Mouse (Mus musculus): ENCODE results near the gene Arpin. TPM values are rescaled to one million over a fixed set of nuclear protein-coding genes. Genes with fewer than 3 reads are reported as not detected.

Arpin gene
- 38.1 and 41.3 TPM in 2 replicates for polyA plus RNA-seq (2015; fragmentation: Nextera tagmentation; extraction: Ambion mirVana)

GRCm38 (mm10) chr7:79934862-79935510 lies at the start of gene Arpin:
TSS of gene Arpin (minus strand) at chr7:79935359.
- H3K4me2 ChIP-seq (ENCODE audit: low read depth, low read length) = peak within 1 kb of the TSS; percentile 63
- peaks cover 4% of the 10 kb centered on the region; the same call in 1 of the 2 replicates for H3K4me1 ChIP-seq (ENCODE audit: control insufficient read depth, insufficient read depth, low read length)
- H3K27me3 ChIP-seq (ENCODE audit: control insufficient read depth, insufficient read depth, low read length) = no peaks in the 10 kb centered on the region
- 2% methylated on average over 32 of the region's 32 CpGs for WGBS
- H3K9ac ChIP-seq (ENCODE audit: low read length) = peak within 1 kb of the TSS; percentile 90
- peak within 1 kb of the TSS; percentile 70 for H3K4me3 ChIP-seq (replicated peaks; ENCODE audit: low read length)
- no peaks in the 10 kb centered on the region for H3K36me3 ChIP-seq (ENCODE audit: control insufficient read depth, insufficient read depth, low read length)
- no peaks in the 10 kb centered on the region for H3K9me3 ChIP-seq (replicated peaks; ENCODE audit: control insufficient read depth, low read length)
- ATAC-seq (ENCODE audit: insufficient read depth, low FRiP score) = peak; percentile 79
- H3K27ac ChIP-seq (ENCODE audit: low read length) = peak within 1 kb of the TSS; percentile 91

- no peak for ATAC-seq (ENCODE audit: insufficient read depth, low FRiP score)
- Histone ChIP-seq H3K27ac (ENCODE audit: low read length) (no peak overlapping the region), H3K9me3 (replicated peaks; ENCODE audit: control insufficient read depth, low read length) (no peaks in the 10 kb centered on the region), H3K36me3 (ENCODE audit: control insufficient read depth, insufficient read depth, low read length) (no peaks in the 10 kb centered on the region), H3K4me2 (ENCODE audit: low read depth, low read length) (no peak overlapping the region), H3K27me3 (ENCODE audit: control insufficient read depth, insufficient read depth, low read length) (no peaks in the 10 kb centered on the region), H3K9ac (ENCODE audit: low read length) (no peak overlapping the region), H3K4me1 (ENCODE audit: control insufficient read depth, insufficient read depth, low read length) (no peaks in the 10 kb centered on the region), H3K4me3 (replicated peaks; ENCODE audit: low read length) (no peak overlapping the region)
- WGBS = 88% methylated on average over 2 of the region's 2 CpGs
Measured at GRCm38 (mm10) chr7:79975316-79975715, 40.2 kb upstream of the Arpin start.

- no peaks in the 10 kb centered on the region for H3K36me3 ChIP-seq (ENCODE audit: control insufficient read depth, insufficient read depth, low read length)
- no peak overlapping the region for H3K4me3 ChIP-seq (replicated peaks; ENCODE audit: low read length)
- no peak for ATAC-seq (ENCODE audit: insufficient read depth, low FRiP score)
- H3K4me1 ChIP-seq (ENCODE audit: control insufficient read depth, insufficient read depth, low read length) = no peaks in the 10 kb centered on the region
- H3K9me3 ChIP-seq (replicated peaks; ENCODE audit: control insufficient read depth, low read length) = no peaks in the 10 kb centered on the region
- no peak overlapping the region for H3K27ac ChIP-seq (ENCODE audit: low read length)
- 84% methylated on average over 5 of the region's 5 CpGs for WGBS
- no peaks in the 10 kb centered on the region for H3K27me3 ChIP-seq (ENCODE audit: control insufficient read depth, insufficient read depth, low read length)
- H3K9ac ChIP-seq (ENCODE audit: low read length) = no peak overlapping the region
- H3K4me2 ChIP-seq (ENCODE audit: low read depth, low read length) = no peak overlapping the region
Measured at GRCm38 (mm10) chr7:79972195-79972594, 37.0 kb upstream of the Arpin start.

GRCm38 (mm10) chr7:79970336-79970735 lies 35.2 kb upstream of the Arpin start:
- Histone ChIP-seq H3K27ac (ENCODE audit: low read length) (no peak overlapping the region), H3K4me2 (ENCODE audit: low read depth, low read length) (no peak overlapping the region), H3K27me3 (ENCODE audit: control insufficient read depth, insufficient read depth, low read length) (no peaks in the 10 kb centered on the region), H3K9ac (ENCODE audit: low read length) (no peak overlapping the region), H3K4me3 (replicated peaks; ENCODE audit: low read length) (no peak overlapping the region), H3K9me3 (replicated peaks; ENCODE audit: control insufficient read depth, low read length) (no peaks in the 10 kb centered on the region), H3K36me3 (ENCODE audit: control insufficient read depth, insufficient read depth, low read length) (no peaks in the 10 kb centered on the region), H3K4me1 (ENCODE audit: control insufficient read depth, insufficient read depth, low read length) (no peaks in the 10 kb centered on the region)
- WGBS = 39% methylated on average over 1 of the region's 1 CpGs
- no peak for ATAC-seq (ENCODE audit: insufficient read depth, low FRiP score)

GRCm38 (mm10) chr7:79968326-79968725 lies 33.2 kb upstream of the Arpin start:
- Histone ChIP-seq H3K27me3 (ENCODE audit: control insufficient read depth, insufficient read depth, low read length) (no peaks in the 10 kb centered on the region), H3K4me2 (ENCODE audit: low read depth, low read length) (no peak overlapping the region), H3K4me1 (ENCODE audit: control insufficient read depth, insufficient read depth, low read length) (no peaks in the 10 kb centered on the region), H3K4me3 (replicated peaks; ENCODE audit: low read length) (no peak overlapping the region), H3K36me3 (ENCODE audit: control insufficient read depth, insufficient read depth, low read length) (no peaks in the 10 kb centered on the region), H3K9ac (ENCODE audit: low read length) (no peak overlapping the region), H3K27ac (ENCODE audit: low read length) (no peak overlapping the region), H3K9me3 (replicated peaks; ENCODE audit: control insufficient read depth, low read length) (no peaks in the 10 kb centered on the region)
- WGBS = 83% methylated on average over 6 of the region's 6 CpGs
- ATAC-seq (ENCODE audit: insufficient read depth, low FRiP score) = no peak

- WGBS = 60% methylated on average over 1 of the region's 1 CpGs
- H3K9ac ChIP-seq (ENCODE audit: low read length) = no peak overlapping the region
- H3K4me3 ChIP-seq (replicated peaks; ENCODE audit: low read length) = no peak overlapping the region
- H3K4me2 ChIP-seq (ENCODE audit: low read depth, low read length) = no peak overlapping the region
- H3K9me3 ChIP-seq (replicated peaks; ENCODE audit: control insufficient read depth, low read length) = 0 out of 2 replicates have a peak, but pooled peaks cover under 1% of the 10 kb centered on the region
- H3K27ac ChIP-seq (ENCODE audit: low read length) = no peak overlapping the region
- ATAC-seq (ENCODE audit: insufficient read depth, low FRiP score) = no peak
- no peaks in the 10 kb centered on the region for H3K27me3 ChIP-seq (ENCODE audit: control insufficient read depth, insufficient read depth, low read length)
- no peaks in the 10 kb centered on the region for H3K36me3 ChIP-seq (ENCODE audit: control insufficient read depth, insufficient read depth, low read length)
- no peaks in the 10 kb centered on the region for H3K4me1 ChIP-seq (ENCODE audit: control insufficient read depth, insufficient read depth, low read length)
Measured at GRCm38 (mm10) chr7:79961600-79961999, 26.4 kb upstream of the Arpin start.

- Histone ChIP-seq H3K9ac (ENCODE audit: low read length) (no peak overlapping the region), H3K27ac (ENCODE audit: low read length) (no peak overlapping the region), H3K4me2 (ENCODE audit: low read depth, low read length) (no peak overlapping the region), H3K9me3 (replicated peaks; ENCODE audit: control insufficient read depth, low read length) (0 out of 2 replicates have a peak, but pooled peaks cover 2% of the 10 kb centered on the region), H3K4me3 (replicated peaks; ENCODE audit: low read length) (no peak overlapping the region), H3K36me3 (ENCODE audit: control insufficient read depth, insufficient read depth, low read length) (no peaks in the 10 kb centered on the region), H3K27me3 (ENCODE audit: control insufficient read depth, insufficient read depth, low read length) (no peaks in the 10 kb centered on the region), H3K4me1 (ENCODE audit: control insufficient read depth, insufficient read depth, low read length) (no peaks in the 10 kb centered on the region)
- 84% methylated on average over 1 of the region's 1 CpGs for WGBS
- no peak for ATAC-seq (ENCODE audit: insufficient read depth, low FRiP score)
Measured at GRCm38 (mm10) chr7:79956131-79956530, 21.0 kb upstream of the Arpin start.

GRCm38 (mm10) chr7:79954890-79955289 lies 19.7 kb upstream of the Arpin start:
- Histone ChIP-seq H3K27me3 (ENCODE audit: control insufficient read depth, insufficient read depth, low read length) (no peaks in the 10 kb centered on the region), H3K4me2 (ENCODE audit: low read depth, low read length) (no peak overlapping the region), H3K9ac (ENCODE audit: low read length) (no peak overlapping the region), H3K27ac (ENCODE audit: low read length) (no peak overlapping the region), H3K36me3 (ENCODE audit: control insufficient read depth, insufficient read depth, low read length) (no peaks in the 10 kb centered on the region), H3K4me3 (replicated peaks; ENCODE audit: low read length) (no peak overlapping the region), H3K9me3 (replicated peaks; ENCODE audit: control insufficient read depth, low read length) (0 out of 2 replicates have a peak, but pooled peaks cover 2% of the 10 kb centered on the region), H3K4me1 (ENCODE audit: control insufficient read depth, insufficient read depth, low read length) (no peaks in the 10 kb centered on the region)
- ATAC-seq (ENCODE audit: insufficient read depth, low FRiP score) = no peak
- 90% methylated on average over 1 of the region's 1 CpGs for WGBS

- H3K4me2 ChIP-seq (ENCODE audit: low read depth, low read length) = no peak overlapping the region
- no peak overlapping the region for H3K4me3 ChIP-seq (replicated peaks; ENCODE audit: low read length)
- no peak overlapping the region for H3K9ac ChIP-seq (ENCODE audit: low read length)
- no peaks in the 10 kb centered on the region for H3K27me3 ChIP-seq (ENCODE audit: control insufficient read depth, insufficient read depth, low read length)
- ATAC-seq (ENCODE audit: insufficient read depth, low FRiP score) = no peak
- no peaks in the 10 kb centered on the region for H3K4me1 ChIP-seq (ENCODE audit: control insufficient read depth, insufficient read depth, low read length)
- WGBS = 79% methylated on average over 3 of the region's 3 CpGs
- no peaks in the 10 kb centered on the region for H3K9me3 ChIP-seq (replicated peaks; ENCODE audit: control insufficient read depth, low read length)
- H3K36me3 ChIP-seq (ENCODE audit: control insufficient read depth, insufficient read depth, low read length) = no peaks in the 10 kb centered on the region
- no peak overlapping the region for H3K27ac ChIP-seq (ENCODE audit: low read length)
Measured at GRCm38 (mm10) chr7:79951038-79951437, 15.9 kb upstream of the Arpin start.

All from stomach, embryonic 16.5 days (tissue).